Mouse (Mus musculus): Measurements from ENCODE around the gene Fam92a.
"Not testable (repeated sequence)": the region's sequence is repeated elsewhere in the genome, so short reads cannot be mapped to it uniquely, and the experiment has no call there.

Fam92a gene

GRCm38 (mm10) chr4:12171318-12172091, at the start of gene Fam92a:
TSS of gene Fam92a (minus strand) at chr4:12172015.
- peak; percentile 59 to 72 for DNase-seq (ENCODE audit: low spot score in 2 of 2)

- peak; percentile 18 to 39 for DNase-seq (ENCODE audit: low spot score in 2 of 2)
Observed at GRCm38 (mm10) chr4:12178992-12179391, 7.2 kb upstream of the Fam92a start.

- no peak for DNase-seq (ENCODE audit: low spot score in 2 of 2)
Observed at GRCm38 (mm10) chr4:12170986-12171317, 863 bp downstream of the Fam92a start.

GRCm38 (mm10) chr4:12147660-12148059, 24.2 kb downstream of the Fam92a start:
- no peak for DNase-seq (ENCODE audit: low spot score in 2 of 2)

GRCm38 (mm10) chr4:12141516-12141915, 30.3 kb downstream of the Fam92a start:
- not testable (repeated sequence) for DNase-seq (ENCODE audit: low spot score in 2 of 2)

- peak in 1 of 2 experiments; percentile 26 for DNase-seq (ENCODE audit: low spot score in 2 of 2)
Observed at GRCm38 (mm10) chr4:12140592-12141062, 31.2 kb downstream of the Fam92a start.

GRCm38 (mm10) chr4:12140141-12140567, 31.7 kb downstream of the Fam92a start, which contains the start of gene Rbm12b1:
TSS of gene Rbm12b1 (plus strand) at chr4:12140264.
- DNase-seq (ENCODE audit: low spot score in 2 of 2), result peak; percentile 81 to 86

Data from right cerebral cortex, adult 2 months (tissue).